17 mouse cellular contexts compared by ENCODE assay signal in the genomic region with DNA sequence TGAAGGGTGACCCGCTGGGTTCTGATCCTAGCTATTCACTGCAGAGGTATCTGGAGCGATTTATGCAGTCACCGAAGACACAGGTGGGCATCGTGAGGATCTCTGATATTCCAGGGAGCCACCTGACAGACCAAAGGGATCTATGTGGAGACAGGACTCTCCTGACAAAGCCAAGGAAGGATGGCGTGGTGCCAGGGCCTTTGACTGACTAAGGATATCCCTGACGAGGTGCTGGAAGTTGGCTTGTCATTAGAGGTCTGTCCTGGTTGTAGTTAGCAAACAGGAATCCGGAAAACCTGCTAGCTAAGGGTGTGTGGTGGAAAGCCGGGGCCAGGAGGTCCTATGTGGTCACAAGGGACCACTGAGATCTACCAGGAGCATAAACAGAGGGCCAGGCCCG. TPM values are rescaled to one million over a fixed set of nuclear protein-coding genes. Genes with fewer than 3 reads are reported as not detected.
DNase-seq lines count a peak whose midpoint lies in the region; ATAC-seq and TF ChIP-seq lines count a peak whose summit lies in the region.
"Had no signal": no experiment of that assay in that cellular context is flagged by ENCODE, and none has a peak within 500 bp of the region (broad histone marks: within the 10 kb centered on the region; RNA-seq: fewer than 3 reads in every experiment).

No protein-coding gene starts in this region.

- H3K4me3 ChIP-seq in heart, embryonic 12.5 days = no peak overlapping the region
- no peak overlapping the region for H3K4me3 ChIP-seq in liver, postnatal 0 days (ENCODE audit: low read depth, low read length)
- H3K4me3 ChIP-seq: forebrain, embryonic 13.5 days; neural tube, embryonic 13.5 days had no signal

- no peak overlapping the region for H3K9ac ChIP-seq in heart, embryonic 12.5 days
- H3K9ac ChIP-seq in liver, postnatal 0 days (replicated peaks) = no peak overlapping the region
- H3K9ac ChIP-seq: forebrain, embryonic 13.5 days; liver, embryonic 14.5 days; neural tube, embryonic 13.5 days had no signal

- H3K27me3 ChIP-seq in heart, embryonic 12.5 days (replicated peaks) = 0 out of 2 replicates have a peak, but pooled peaks cover 8% of the 10 kb centered on the region
- no peaks in the 10 kb centered on the region; the same call in 1 of the 2 replicates for H3K27me3 ChIP-seq in liver, postnatal 0 days (ENCODE audit: insufficient read depth, low read length)
- H3K27me3 ChIP-seq: neural tube, embryonic 13.5 days had no signal

- peaks cover 17% of the 10 kb centered on the region for H3K4me1 ChIP-seq in heart, embryonic 12.5 days (replicated peaks)
- no peaks in the 10 kb centered on the region for H3K4me1 ChIP-seq in liver, postnatal 0 days (ENCODE audit: insufficient read depth)
- H3K4me1 ChIP-seq: neural tube, embryonic 13.5 days had no signal

- H3K36me3 ChIP-seq in heart, embryonic 12.5 days = no peaks in the 10 kb centered on the region
- H3K36me3 ChIP-seq in liver, postnatal 0 days (replicated peaks; ENCODE audit: insufficient read depth, low read length) = no peaks in the 10 kb centered on the region
- H3K36me3 ChIP-seq: G1E; neural tube, embryonic 13.5 days had no signal

- peaks cover 11% of the 10 kb centered on the region for H3K9me3 ChIP-seq in heart, embryonic 12.5 days (replicated peaks)
- no peaks in the 10 kb centered on the region for H3K9me3 ChIP-seq in liver, postnatal 0 days (ENCODE audit: low read length)
- H3K9me3 ChIP-seq: forebrain, embryonic 13.5 days; G1E; neural tube, embryonic 13.5 days had no signal

- no peak for ATAC-seq in heart, embryonic 12.5 days (ENCODE audit: insufficient number of reproducible peaks, low FRiP score)
- no peak for ATAC-seq in liver, postnatal 0 days
- ATAC-seq: forebrain, embryonic 13.5 days; hindbrain, postnatal 0 days had no signal

- DNase-seq in heart, adult 11 months = peak; percentile 98
- peak; percentile 33 to 51 for DNase-seq in gastrocnemius, adult 8-10 months (ENCODE audit: low spot score in 2 of 2)
- DNase-seq in gastrocnemius, postnatal 25 days = peak; percentile 49
- DNase-seq in kidney, adult 9 months = peak; percentile 56
- DNase-seq in frontal cortex, postnatal 10 days (ENCODE audit: low spot score in 2 of 2) = no peak
- DNase-seq in liver, postnatal 0 days = no peak
- DNase-seq: cerebellum, adult 8-10 months; layer of hippocampus, postnatal 36 days; lung, postnatal 10 days; right cerebral cortex, postnatal 4 days had no signal

- 70% methylated on average over 9 of the region's 9 CpGs for WGBS in heart, embryonic 12.5 days
- WGBS in liver, postnatal 0 days (ENCODE audit: insufficient replicate concordance) = 69% methylated on average over 9 of the region's 9 CpGs

- TF ChIP-seq CTCF in liver, postnatal 0 days (IDR thresholded peaks at IDR 0.05; ENCODE audit: low read depth) = no peak

- no peak overlapping the region for H3K4me2 ChIP-seq in heart, embryonic 12.5 days
- H3K4me2 ChIP-seq in liver, postnatal 0 days (ENCODE audit: low read depth, low read length) = no peak overlapping the region
- H3K4me2 ChIP-seq: forebrain, embryonic 13.5 days; neural tube, embryonic 13.5 days had no signal

- no peak overlapping the region for H3K27ac ChIP-seq in heart, embryonic 12.5 days (ENCODE audit: poor library complexity, severe bottlenecking)
- no peak overlapping the region for H3K27ac ChIP-seq in liver, postnatal 0 days (ENCODE audit: low read depth)
- H3K27ac ChIP-seq: forebrain, embryonic 13.5 days; hindbrain, postnatal 0 days; liver, embryonic 14.5 days; neural tube, embryonic 13.5 days had no signal

- TF ChIP-seq EP300 in liver, postnatal 0 days (IDR thresholded peaks at IDR 0.05; ENCODE audit: low read depth) = no peak

RNA-seq across cellular contexts. Expression of a gene that starts 25.4 kb away (rescaled TPM):
- polyA plus RNA-seq in heart, embryonic 12.5 days (2016; fragmentation: Nextera tagmentation; extraction: Ambion mirVana) = 2.2 and 2.4 TPM in 2 replicates
- total RNA-seq in gastrocnemius, adult 8-10 months (2022) = 1 to 10 TPM; 1.9 to 3.5 (median 2.5) TPM
- 1 to 10 TPM; 2.6 to 4.1 TPM for total RNA-seq in gastrocnemius, postnatal 25 days (2021)
- polyA plus RNA-seq in liver, postnatal 0 days (2015; fragmentation: Nextera tagmentation; extraction: Ambion mirVana) = 0.05 and 0.06 TPM in 2 replicates
- total RNA-seq: monocyte, adult 5-6 weeks had no signal
- polyA plus RNA-seq: G1E had no signal

Comparison
In these comparisons a context has a peak if more than half of its experiments do, and no peak if none do; other contexts are left out.
1. DNase-seq: peak in heart, adult 11 months (single experiment), gastrocnemius, adult 8-10 months (2 of 2), gastrocnemius, postnatal 25 days (single experiment) and kidney, adult 9 months (single experiment); none in frontal cortex, postnatal 10 days (0 of 2) and liver, postnatal 0 days (single experiment).